Mouse (Mus musculus) intestine, embryonic 15.5 days (tissue): ENCODE measurements around the gene Rad51. TPM values are rescaled to one million over a fixed set of nuclear protein-coding genes. Genes with fewer than 3 reads are reported as not detected.

ENCODE experiments used
- ATAC-seq: fragments of 200-750 bp; cut with Nextera tagmentation; 2 replicates; pipeline ENCODE4 v1.8.0; 2017; ENCODE audit warnings: moderate TSS enrichment, moderate library complexity
- H3K27ac ChIP-seq: fragments of 300-500 bp; sonication (generic); 2 replicates; pipeline ENCODE4 v1.5.1; 2015; ENCODE audit warnings: mild to moderate bottlenecking, inconsistent platforms
- H3K27me3 ChIP-seq: fragments of 300-500 bp; sonication (generic); replicated peaks from 2 replicates; pipeline ENCODE4 v1.6.1; 2015; ENCODE audit warnings: inconsistent platforms
- H3K36me3 ChIP-seq: fragments of 300-500 bp; sonication (generic); 2 replicates; pipeline ENCODE4 v1.6.1; 2015; ENCODE audit warnings: inconsistent platforms
- H3K4me1 ChIP-seq: fragments of 300-500 bp; sonication (generic); replicated peaks from 2 replicates; pipeline ENCODE4 v1.6.1; 2015; ENCODE audit warnings: inconsistent platforms
- H3K4me2 ChIP-seq: fragments of 300-500 bp; sonication (generic); replicated peaks from 2 replicates; pipeline ENCODE4 v1.6.1; 2015; ENCODE audit warnings: mild to moderate bottlenecking, inconsistent platforms
- H3K4me3 ChIP-seq: fragments of 300-500 bp; sonication (generic); replicated peaks from 2 replicates; pipeline ENCODE4 v1.5.1; 2015; ENCODE audit warnings: inconsistent platforms
- H3K9ac ChIP-seq: fragments of 300-500 bp; sonication (generic); 2 replicates; pipeline ENCODE4 v1.6.1; 2015; ENCODE audit warnings: inconsistent platforms
- H3K9me3 ChIP-seq: fragments of 300-500 bp; sonication (generic); 2 replicates; pipeline ENCODE4 v1.6.1; 2016; ENCODE audit warnings: inconsistent platforms
- WGBS: fragments of 180-500 bp; shearing (Covaris S2); methylation state at CpG from one replicate; pipeline ENCODE4 v1.1.7; 2015; 5-methylcytosine and 5-hydroxymethylcytosine counted together
- polyA plus RNA-seq: library from polyadenylated mRNA; unstranded; fragments of >200 nt; fragmentation: Nextera tagmentation; extraction: Ambion mirVana; gene quantifications from 2 replicates; pipeline ENCODE4 v1.2.1, GENCODE M21; 2015

Gene Rad51
- polyA plus RNA-seq, 1 experiment from 2014 or later = 41.1 TPM

GRCm38 (mm10) chr2:119166901-119167865 is 54.6 kb downstream of the Rad51 start, which contains the start of gene Gchfr:
TSS of gene Gchfr (plus strand) at chr2:119167773.
- peaks cover 9% of the 10 kb centered on the region; the same call in 1 of the 2 replicates for H3K27me3 ChIP-seq
- under 1% methylated on average over 60 of the region's 60 CpGs for WGBS
- peak within 1 kb of the TSS; percentile 82 for H3K27ac ChIP-seq
- peak within 1 kb of the TSS; percentile 99 for H3K4me2 ChIP-seq
- H3K36me3 ChIP-seq = no peaks in the 10 kb centered on the region
- peaks cover 11% of the 10 kb centered on the region for H3K4me1 ChIP-seq
- peak within 1 kb of the TSS; percentile 50 for H3K4me3 ChIP-seq
- ATAC-seq = peak; percentile 91
- no peaks in the 10 kb centered on the region for H3K9me3 ChIP-seq
- peak within 1 kb of the TSS; percentile 48 for H3K9ac ChIP-seq

DNA sequence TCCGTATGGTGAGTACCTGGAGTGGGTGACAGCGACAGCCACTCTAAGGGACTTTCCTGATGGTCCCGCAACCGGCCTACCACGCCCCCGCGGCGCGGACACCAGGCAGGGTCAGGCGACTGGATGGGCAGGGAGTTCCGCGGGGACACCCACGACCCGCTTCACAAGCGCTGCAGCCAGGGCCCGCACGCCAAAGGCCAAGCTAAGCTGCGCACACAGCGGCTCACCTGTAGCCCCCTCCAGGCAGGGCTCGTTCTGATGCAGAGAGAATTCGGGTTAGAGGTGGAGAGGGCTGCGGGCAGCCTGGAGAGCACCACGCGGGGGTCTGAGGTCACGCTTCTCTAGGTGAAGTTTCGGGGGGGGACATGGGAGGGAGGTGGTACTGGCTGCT is 55.3 kb downstream of the Rad51 start:
- Histone ChIP-seq H3K27ac (peak overlapping the region; percentile 82), H3K36me3 (no peaks in the 10 kb centered on the region), H3K4me2 (peak overlapping the region; percentile 99), H3K27me3 (peaks cover 9% of the 10 kb centered on the region; the same call in 1 of the 2 replicates), H3K9ac (peak overlapping the region; percentile 48), H3K9me3 (no peaks in the 10 kb centered on the region), H3K4me1 (peaks cover 17% of the 10 kb centered on the region), H3K4me3 (peak overlapping the region; percentile 50)
- WGBS = 3% methylated on average over 26 of the region's 26 CpGs
- ATAC-seq = peak; percentile 19

- H3K36me3 ChIP-seq = no peaks in the 10 kb centered on the region
- peaks cover 9% of the 10 kb centered on the region; the same call in 1 of the 2 replicates for H3K27me3 ChIP-seq
- H3K4me3 ChIP-seq = no peak overlapping the region
- no peak overlapping the region for H3K9ac ChIP-seq
- no peak for ATAC-seq
- no peak overlapping the region for H3K27ac ChIP-seq
- peaks cover 32% of the 10 kb centered on the region for H3K4me1 ChIP-seq
- H3K4me2 ChIP-seq = no peak overlapping the region
- no peaks in the 10 kb centered on the region for H3K9me3 ChIP-seq
- 88% methylated on average over 2 of the region's 2 CpGs for WGBS
Measured at GRCm38 (mm10) chr2:119170282-119170681, 57.7 kb downstream of the Rad51 start.

- peaks cover 32% of the 10 kb centered on the region for H3K4me1 ChIP-seq
- WGBS = 61% methylated on average over 8 of the region's 8 CpGs
Measured at GRCm38 (mm10) chr2:119171574-119171973, 59.0 kb downstream of the Rad51 start.

DNA sequence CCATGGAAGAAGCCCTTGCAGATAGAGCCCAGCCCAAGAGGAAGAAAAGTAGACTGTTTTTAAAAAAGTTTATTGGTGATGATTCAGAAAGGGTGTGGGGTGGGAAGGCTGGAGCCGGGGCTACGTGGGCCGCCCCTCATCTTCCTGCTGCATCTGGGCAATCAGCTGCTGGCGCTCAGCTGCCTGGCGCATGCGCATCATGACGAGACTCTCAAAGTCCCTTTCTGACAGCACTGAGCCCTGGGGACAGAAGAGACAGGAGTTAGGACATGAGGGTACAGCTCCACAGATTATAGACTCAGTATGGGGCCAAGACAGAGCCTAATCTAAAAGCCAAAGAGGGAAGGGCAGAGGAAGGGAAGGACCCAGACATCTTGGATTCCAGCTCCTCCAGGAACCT is 59.9 kb downstream of the Rad51 start:
- Histone ChIP-seq H3K27ac (0 out of 2 replicates have a peak overlapping the region, but pooled peaks have one; percentile 3), H3K4me3 (no peak overlapping the region), H3K27me3 (peaks cover 4% of the 10 kb centered on the region; the same call in 1 of the 2 replicates), H3K4me1 (peaks cover 27% of the 10 kb centered on the region), H3K4me2 (peak overlapping the region; percentile 42; the same call in 1 of the 2 replicates), H3K9ac (no peak overlapping the region), H3K36me3 (no peaks in the 10 kb centered on the region), H3K9me3 (no peaks in the 10 kb centered on the region)
- ATAC-seq = no peak
- WGBS = 80% methylated on average over 7 of the region's 7 CpGs

More at GRCm38 (mm10) chr2:119171574-119171973, 59.0 kb downstream of the Rad51 start:
- no peaks in the 10 kb centered on the region for H3K36me3 ChIP-seq
- no peak overlapping the region for H3K27ac ChIP-seq
- H3K9ac ChIP-seq = no peak overlapping the region
- H3K4me2 ChIP-seq = no peak overlapping the region
- H3K27me3 ChIP-seq = peaks cover 4% of the 10 kb centered on the region; the same call in 1 of the 2 replicates
- H3K9me3 ChIP-seq = no peaks in the 10 kb centered on the region
- no peak for ATAC-seq
- no peak overlapping the region for H3K4me3 ChIP-seq

DNA sequence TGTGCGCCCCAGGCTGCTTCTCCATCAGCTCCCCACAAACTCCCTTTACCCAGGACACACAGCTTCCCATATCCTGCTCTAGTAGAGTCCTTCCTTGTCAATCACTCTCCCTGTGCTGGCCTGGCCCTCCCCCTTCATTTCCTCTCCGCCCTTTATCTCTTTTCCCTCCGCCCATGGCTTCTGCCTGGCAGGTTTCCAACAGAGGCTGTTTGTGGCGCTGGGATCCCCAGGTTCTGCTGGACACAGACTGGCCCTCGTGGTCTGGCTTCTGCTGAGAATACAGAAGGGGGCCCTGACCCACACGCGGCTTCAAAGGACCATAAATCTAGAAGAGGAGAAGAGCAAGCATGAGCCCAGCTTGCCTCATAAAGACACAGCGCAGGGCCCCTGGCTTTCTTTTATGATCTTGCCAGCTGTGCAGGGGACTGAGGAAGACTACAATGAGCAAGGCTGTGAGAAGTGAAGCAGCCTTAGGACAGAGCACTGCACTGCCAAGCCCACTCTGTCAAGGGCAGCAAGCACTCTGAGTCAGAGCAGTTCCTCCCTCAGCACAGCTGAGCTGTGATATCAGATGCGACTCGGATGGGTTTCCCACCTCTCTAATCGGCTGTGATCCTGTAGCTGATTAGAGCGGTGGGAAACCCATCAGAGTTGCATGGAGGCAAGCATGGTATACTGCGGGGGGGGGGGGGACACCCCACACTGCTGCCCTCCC is 60.4 kb downstream of the Rad51 start:
- H3K27ac ChIP-seq = peak overlapping the region; percentile 5

GRCm38 (mm10) chr2:119173991-119174651 is 61.5 kb downstream of the Rad51 start, which contains the start of gene Gm14137:
TSS of gene Gm14137 (plus strand) at chr2:119174509.
- no peak for ATAC-seq
- Histone ChIP-seq H3K9ac (no peak within 1 kb of the TSS), H3K4me3 (no peak within 1 kb of the TSS), H3K4me2 (peak within 1 kb of the TSS; percentile 42; the same call in 1 of the 2 replicates), H3K36me3 (no peaks in the 10 kb centered on the region), H3K27me3 (no peaks in the 10 kb centered on the region), H3K9me3 (no peaks in the 10 kb centered on the region), H3K27ac (peak within 1 kb of the TSS; percentile 5; the same call in 1 of the 2 replicates), H3K4me1 (peaks cover 21% of the 10 kb centered on the region)
- 59% methylated on average over 8 of the region's 8 CpGs for WGBS

More for the DNA sequence above, 60.4 kb downstream of the Rad51 start:
- Histone ChIP-seq H3K9me3 (no peaks in the 10 kb centered on the region), H3K4me1 (peaks cover 24% of the 10 kb centered on the region), H3K9ac (no peak overlapping the region), H3K27me3 (no peaks in the 10 kb centered on the region; the same call in 1 of the 2 replicates), H3K4me3 (no peak overlapping the region), H3K4me2 (peak overlapping the region; percentile 42), H3K36me3 (no peaks in the 10 kb centered on the region)
- peak; percentile 81 for ATAC-seq
- 11% methylated on average over 13 of the region's 13 CpGs for whole genome bisulfite sequencing

- no peaks in the 10 kb centered on the region for H3K27me3 ChIP-seq
- H3K36me3 ChIP-seq = no peaks in the 10 kb centered on the region
- H3K4me2 ChIP-seq = no peak overlapping the region
- no peaks in the 10 kb centered on the region for H3K9me3 ChIP-seq
- H3K4me1 ChIP-seq = peaks cover 21% of the 10 kb centered on the region
- no peak overlapping the region for H3K4me3 ChIP-seq
- ATAC-seq = no peak
- no peak overlapping the region for H3K9ac ChIP-seq
- no peak overlapping the region for H3K27ac ChIP-seq
- WGBS = 67% methylated on average over 14 of the region's 14 CpGs
Measured at GRCm38 (mm10) chr2:119174866-119175265, 62.3 kb downstream of the Rad51 start.

DNA sequence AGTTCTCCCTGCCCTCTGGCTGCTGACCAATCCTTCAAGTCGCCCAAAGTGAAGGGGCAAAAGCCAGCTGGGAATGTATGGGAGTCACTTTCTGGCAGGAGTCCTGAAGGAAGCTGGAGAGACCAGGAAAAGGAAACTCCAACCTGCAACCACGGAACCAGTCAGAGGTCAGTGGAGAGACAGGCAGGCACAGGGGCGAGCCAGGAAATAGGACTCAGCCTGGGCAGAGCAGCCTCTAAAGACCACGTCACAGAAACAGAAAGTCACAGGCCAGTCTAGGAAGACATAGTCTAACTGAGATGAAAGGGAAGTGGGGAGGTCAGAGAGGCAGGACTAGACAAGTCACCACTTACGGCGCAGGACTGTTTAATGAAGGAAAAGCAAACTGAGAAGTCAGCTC is 63.0 kb downstream of the Rad51 start:
- no peaks in the 10 kb centered on the region for H3K9me3 ChIP-seq

DNA sequence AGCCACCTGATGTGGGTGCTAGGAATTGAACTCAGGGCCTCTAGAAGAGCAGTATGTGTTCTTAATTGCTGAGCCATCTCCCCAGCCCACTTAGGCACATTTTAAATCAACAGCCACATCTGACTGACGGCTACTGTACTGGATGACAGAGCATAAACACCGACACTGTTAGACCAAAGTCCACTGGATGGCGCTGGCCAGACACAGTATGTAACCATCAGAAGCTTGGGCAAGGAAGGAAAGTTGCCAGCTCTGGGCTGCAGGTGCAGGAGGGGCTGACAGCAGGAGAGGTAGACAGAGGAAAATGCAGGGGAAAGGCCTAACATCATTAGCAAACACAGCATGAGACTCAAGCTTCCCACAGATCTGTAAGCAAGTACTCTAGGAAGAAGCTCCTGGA is 64.2 kb downstream of the Rad51 start:
- no peaks in the 10 kb centered on the region for H3K27me3 ChIP-seq
- 47% methylated on average over 3 of the region's 3 CpGs for WGBS
- no peak overlapping the region for H3K4me2 ChIP-seq
- H3K4me1 ChIP-seq = peaks cover 21% of the 10 kb centered on the region
- no peaks in the 10 kb centered on the region for H3K36me3 ChIP-seq
- H3K9me3 ChIP-seq = no peaks in the 10 kb centered on the region
- no peak overlapping the region for H3K4me3 ChIP-seq
- no peak overlapping the region for H3K9ac ChIP-seq
- ATAC-seq = no peak
- no peak overlapping the region for H3K27ac ChIP-seq

More for the DNA sequence above, 63.0 kb downstream of the Rad51 start:
- H3K4me1 ChIP-seq = peaks cover 21% of the 10 kb centered on the region
- no peak overlapping the region for H3K27ac ChIP-seq
- no peaks in the 10 kb centered on the region for H3K27me3 ChIP-seq
- no peak overlapping the region for H3K4me2 ChIP-seq
- no peak for ATAC-seq
- no peak overlapping the region for H3K9ac ChIP-seq
- no peak overlapping the region for H3K4me3 ChIP-seq
- 59% methylated on average over 6 of the region's 6 CpGs for WGBS
- no peaks in the 10 kb centered on the region for H3K36me3 ChIP-seq

- WGBS = 86% methylated on average over 5 of the region's 5 CpGs
- Histone ChIP-seq H3K4me3 (no peak overlapping the region), H3K9me3 (no peaks in the 10 kb centered on the region), H3K4me2 (no peak overlapping the region), H3K36me3 (peaks cover 3% of the 10 kb centered on the region; the same call in 1 of the 2 replicates), H3K27me3 (no peaks in the 10 kb centered on the region), H3K9ac (no peak overlapping the region), H3K27ac (no peak overlapping the region), H3K4me1 (peaks cover 19% of the 10 kb centered on the region)
- ATAC-seq = no peak
Measured at GRCm38 (mm10) chr2:119177384-119177939, 64.9 kb downstream of the Rad51 start.
